ENCODE assay signal across 19 mouse cellular contexts in genomic region chr5:3269760-3270159, GRCm38 (mm10).
DNase-seq lines count a peak whose midpoint lies in the region; ATAC-seq and TF ChIP-seq lines count a peak whose summit lies in the region.
"Had no signal": no experiment of that assay in that cellular context is flagged by ENCODE, and none has a peak within 500 bp of the region (broad histone marks: within the 10 kb centered on the region; RNA-seq: fewer than 3 reads in every experiment).

No protein-coding gene starts in this region.

- H3K27me3 ChIP-seq in limb, embryonic 14.5 days (ENCODE audit: control insufficient read depth, insufficient read depth, low read length): peaks cover 4% of the 10 kb centered on the region; the same call in 1 of the 2 replicates
- no peaks in the 10 kb centered on the region for H3K27me3 ChIP-seq in limb, embryonic 10.5 days (ENCODE audit: low read depth, poor library complexity, severe bottlenecking)
- no peaks in the 10 kb centered on the region for H3K27me3 ChIP-seq in midbrain, postnatal 0 days (ENCODE audit: insufficient read depth, low read length)
- H3K27me3 ChIP-seq: midbrain, embryonic 12.5 days had no signal

- no peak overlapping the region for H3K4me3 ChIP-seq in limb, embryonic 14.5 days (replicated peaks; ENCODE audit: low read length)
- H3K4me3 ChIP-seq in limb, embryonic 10.5 days: no peak overlapping the region
- no peak overlapping the region for H3K4me3 ChIP-seq in midbrain, postnatal 0 days (ENCODE audit: low read depth, low read length)
- H3K4me3 ChIP-seq: erythroblast, embryonic 14.5 days; limb, embryonic 15.5 days; midbrain, embryonic 12.5 days had no signal

- no peaks in the 10 kb centered on the region for H3K36me3 ChIP-seq in limb, embryonic 14.5 days (ENCODE audit: control insufficient read depth, insufficient read depth, low read length)
- H3K36me3 ChIP-seq in limb, embryonic 10.5 days: no peaks in the 10 kb centered on the region
- H3K36me3 ChIP-seq in midbrain, postnatal 0 days (ENCODE audit: insufficient read depth, low read length): no peaks in the 10 kb centered on the region
- H3K36me3 ChIP-seq: limb, embryonic 15.5 days; midbrain, embryonic 12.5 days had no signal

- peak; percentile 76 for ATAC-seq in frontal cortex, adult (ENCODE audit: low TSS enrichment)
- ATAC-seq in limb, embryonic 14.5 days (ENCODE audit: low FRiP score, low read depth): peak; percentile 44; the same call in 1 of the 2 replicates
- peak; percentile 12 to 37; a peak in 2 of 4 replicates for ATAC-seq in hematopoietic stem cell, adult 5-6 weeks (replicated peaks in 1 of 2; ENCODE audit: insufficient read depth in 1 of 2, low FRiP score in 2 of 2, low TSS enrichment in 1 of 2, low read depth in 1 of 2, poor library complexity in 2 of 2, severe bottlenecking in 2 of 2)
- no peak for ATAC-seq in midbrain, postnatal 0 days (ENCODE audit: low FRiP score)
- ATAC-seq: hindbrain, postnatal 0 days; liver, postnatal 0 days had no signal

- H3K9ac ChIP-seq in limb, embryonic 14.5 days (ENCODE audit: low read depth, low read length, severe bottlenecking): no peak overlapping the region
- no peak overlapping the region for H3K9ac ChIP-seq in midbrain, postnatal 0 days (replicated peaks; ENCODE audit: low read length, poor library complexity, severe bottlenecking)
- H3K9ac ChIP-seq: limb, embryonic 15.5 days; liver, postnatal 0 days; midbrain, embryonic 12.5 days had no signal

- no peak for TF ChIP-seq CTCF in midbrain, postnatal 0 days (IDR thresholded peaks at IDR 0.05)

- H3K27ac ChIP-seq in limb, embryonic 14.5 days (replicated peaks; ENCODE audit: low read depth, low read length): no peak overlapping the region
- no peak overlapping the region for H3K27ac ChIP-seq in limb, embryonic 10.5 days
- H3K27ac ChIP-seq in midbrain, postnatal 0 days (ENCODE audit: low read depth, low read length): no peak overlapping the region
- H3K27ac ChIP-seq: hindbrain, postnatal 0 days; limb, embryonic 15.5 days; midbrain, embryonic 12.5 days had no signal

- 0 out of 2 replicates have a peak, but pooled peaks cover 3% of the 10 kb centered on the region for H3K4me1 ChIP-seq in limb, embryonic 14.5 days (ENCODE audit: control insufficient read depth, insufficient read depth, low read length)
- H3K4me1 ChIP-seq in limb, embryonic 10.5 days: no peaks in the 10 kb centered on the region
- no peaks in the 10 kb centered on the region for H3K4me1 ChIP-seq in midbrain, postnatal 0 days (ENCODE audit: insufficient read depth, low read length)
- H3K4me1 ChIP-seq: midbrain, embryonic 12.5 days had no signal

- no peaks in the 10 kb centered on the region for H3K9me3 ChIP-seq in limb, embryonic 14.5 days (ENCODE audit: control insufficient read depth, low read length)
- no peaks in the 10 kb centered on the region for H3K9me3 ChIP-seq in limb, embryonic 10.5 days (replicated peaks)
- H3K9me3 ChIP-seq in midbrain, postnatal 0 days (ENCODE audit: low read length): no peaks in the 10 kb centered on the region
- H3K9me3 ChIP-seq: limb, embryonic 15.5 days; midbrain, embryonic 12.5 days had no signal

- no peak for DNase-seq in frontal cortex, postnatal 10 days (ENCODE audit: low spot score in 2 of 2)
- DNase-seq in limb, embryonic 14.5 days (ENCODE audit: low spot score): peak; percentile 33
- no peak for DNase-seq in limb, embryonic 10.5 days (ENCODE audit: low spot score)
- DNase-seq in NIH3T3 (ENCODE audit: low read depth): peak; percentile 82
- DNase-seq in MN1 (ENCODE audit: low spot score): no peak
- no peak for DNase-seq in midbrain, postnatal 0 days (ENCODE audit: low spot score)
- DNase-seq: adrenal gland, adult 2 months; cerebellum, adult 9-10 months; gastrocnemius, postnatal 25 days; heart, postnatal 36 days; kidney, adult 2 months; liver, postnatal 0 days; thymus, adult 18-20 months had no signal

- 37% methylated on average over 7 of the region's 7 CpGs for WGBS in limb, embryonic 14.5 days
- WGBS in limb, embryonic 10.5 days: 83% methylated on average over 7 of the region's 7 CpGs
- WGBS in midbrain, postnatal 0 days: 86% methylated on average over 7 of the region's 7 CpGs

- no peak for TF ChIP-seq POLR2A in limb, embryonic 14.5 days (IDR thresholded peaks at IDR 0.05; ENCODE audit: borderline replicate concordance, extremely low read depth, insufficient read depth, insufficient read length)

- no peak overlapping the region for H3K4me2 ChIP-seq in limb, embryonic 14.5 days (replicated peaks; ENCODE audit: low read depth, low read length, severe bottlenecking)
- no peak overlapping the region for H3K4me2 ChIP-seq in midbrain, postnatal 0 days (ENCODE audit: low read depth, low read length, poor library complexity, severe bottlenecking)
- H3K4me2 ChIP-seq: limb, embryonic 15.5 days; midbrain, embryonic 12.5 days had no signal

Comparison
In these comparisons a context has a peak if more than half of its experiments do, and no peak if none do; other contexts are left out.
1. DNase-seq: peak in limb, embryonic 14.5 days (single experiment) and NIH3T3 (single experiment); none in frontal cortex, postnatal 10 days (0 of 2), limb, embryonic 10.5 days (single experiment), MN1 (single experiment) and midbrain, postnatal 0 days (single experiment).